Mouse (Mus musculus): Measurements from ENCODE around the gene Plod3. TPM values are rescaled to one million over a fixed set of nuclear protein-coding genes. Genes with fewer than 3 reads are reported as not detected.

Plod3 gene
- polyA plus RNA-seq, 1 experiment from 2014 or later = 33.0 TPM

GRCm38 (mm10) chr5:136987138-136987933 lies 517 bp downstream of the Plod3 start:
- ATAC-seq (replicated peaks; ENCODE audit: insufficient number of reproducible peaks, low FRiP score, low TSS enrichment) = peak; percentile 66
- peaks cover 21% of the 10 kb centered on the region for H3K36me3 ChIP-seq (ENCODE audit: control insufficient read depth, insufficient read depth, low read length)
- H3K27ac ChIP-seq (ENCODE audit: low read depth, low read length) = peak overlapping the region; percentile 94
- no peaks in the 10 kb centered on the region for H3K9me3 ChIP-seq (replicated peaks; ENCODE audit: control insufficient read depth, low read length)
- H3K4me3 ChIP-seq (ENCODE audit: low read depth, low read length) = peak overlapping the region; percentile 82
- H3K27me3 ChIP-seq (ENCODE audit: control insufficient read depth, insufficient read depth, low read length) = no peaks in the 10 kb centered on the region
- H3K4me1 ChIP-seq (ENCODE audit: control insufficient read depth, insufficient read depth, low read length) = peaks cover 12% of the 10 kb centered on the region; the same call in 1 of the 2 replicates
- peak overlapping the region; percentile 85 for H3K9ac ChIP-seq (ENCODE audit: low read depth, low read length)
- H3K4me2 ChIP-seq = peak overlapping the region; percentile 98
- WGBS (ENCODE audit: insufficient replicate concordance) = under 1% methylated on average over 67 of the region's 67 CpGs

GRCm38 (mm10) chr5:136987934-136988271 lies 1.1 kb downstream of the Plod3 start, which contains the start of gene Znhit1:
Gene Znhit1 (minus strand): TSS chr5:136988021.
- H3K4me3 ChIP-seq (ENCODE audit: low read depth, low read length) = peak within 1 kb of the TSS; percentile 82
- H3K9me3 ChIP-seq (replicated peaks; ENCODE audit: control insufficient read depth, low read length) = no peaks in the 10 kb centered on the region
- 14% methylated on average over 12 of the region's 12 CpGs for WGBS (ENCODE audit: insufficient replicate concordance)
- peak within 1 kb of the TSS; percentile 98 for H3K4me2 ChIP-seq
- H3K4me1 ChIP-seq (ENCODE audit: control insufficient read depth, insufficient read depth, low read length) = peaks cover 12% of the 10 kb centered on the region; the same call in 1 of the 2 replicates
- no peaks in the 10 kb centered on the region for H3K27me3 ChIP-seq (ENCODE audit: control insufficient read depth, insufficient read depth, low read length)
- H3K27ac ChIP-seq (ENCODE audit: low read depth, low read length) = peak within 1 kb of the TSS; percentile 94
- peaks cover 24% of the 10 kb centered on the region for H3K36me3 ChIP-seq (ENCODE audit: control insufficient read depth, insufficient read depth, low read length)
- ATAC-seq (replicated peaks; ENCODE audit: insufficient number of reproducible peaks, low FRiP score, low TSS enrichment) = no peak
- H3K9ac ChIP-seq (ENCODE audit: low read depth, low read length) = peak within 1 kb of the TSS; percentile 85

- Histone ChIP-seq H3K4me1 (ENCODE audit: control insufficient read depth, insufficient read depth, low read length) (peaks cover 12% of the 10 kb centered on the region; the same call in 1 of the 2 replicates), H3K27ac (ENCODE audit: low read depth, low read length) (0 out of 2 replicates have a peak overlapping the region, but pooled peaks have one; percentile 22), H3K4me3 (ENCODE audit: low read depth, low read length) (peak overlapping the region; percentile 82), H3K9me3 (replicated peaks; ENCODE audit: control insufficient read depth, low read length) (no peaks in the 10 kb centered on the region), H3K4me2 (peak overlapping the region; percentile 98), H3K9ac (ENCODE audit: low read depth, low read length) (peak overlapping the region; percentile 85), H3K27me3 (ENCODE audit: control insufficient read depth, insufficient read depth, low read length) (no peaks in the 10 kb centered on the region), H3K36me3 (ENCODE audit: control insufficient read depth, insufficient read depth, low read length) (peaks cover 26% of the 10 kb centered on the region)
- ATAC-seq (replicated peaks; ENCODE audit: insufficient number of reproducible peaks, low FRiP score, low TSS enrichment) = no peak
- WGBS (ENCODE audit: insufficient replicate concordance) = 69% methylated on average over 7 of the region's 7 CpGs
Measured at GRCm38 (mm10) chr5:136988420-136988819, 1.6 kb downstream of the Plod3 start.

- Histone ChIP-seq H3K4me3 (ENCODE audit: low read depth, low read length) (no peak overlapping the region), H3K36me3 (ENCODE audit: control insufficient read depth, insufficient read depth, low read length) (peaks cover 40% of the 10 kb centered on the region), H3K9ac (ENCODE audit: low read depth, low read length) (no peak overlapping the region)
Measured at GRCm38 (mm10) chr5:136989801-136990200, 3.0 kb downstream of the Plod3 start.

GRCm38 (mm10) chr5:136999449-136999848 lies 12.6 kb downstream of the Plod3 start:
- Histone ChIP-seq H3K4me1 (ENCODE audit: control insufficient read depth, insufficient read depth, low read length) (0 out of 2 replicates have a peak, but pooled peaks cover 6% of the 10 kb centered on the region), H3K36me3 (ENCODE audit: control insufficient read depth, insufficient read depth, low read length) (peaks cover 14% of the 10 kb centered on the region), H3K9me3 (replicated peaks; ENCODE audit: control insufficient read depth, low read length) (no peaks in the 10 kb centered on the region), H3K4me3 (ENCODE audit: low read depth, low read length) (no peak overlapping the region), H3K27ac (ENCODE audit: low read depth, low read length) (no peak overlapping the region), H3K27me3 (ENCODE audit: control insufficient read depth, insufficient read depth, low read length) (no peaks in the 10 kb centered on the region), H3K4me2 (no peak overlapping the region), H3K9ac (ENCODE audit: low read depth, low read length) (no peak overlapping the region)
- WGBS (ENCODE audit: insufficient replicate concordance) = 68% methylated on average over 4 of the region's 5 CpGs
- no peak for ATAC-seq (replicated peaks; ENCODE audit: insufficient number of reproducible peaks, low FRiP score, low TSS enrichment)

More at GRCm38 (mm10) chr5:136989801-136990200, 3.0 kb downstream of the Plod3 start:
- 79% methylated on average over 6 of the region's 6 CpGs for WGBS (ENCODE audit: insufficient replicate concordance)
- ATAC-seq (replicated peaks; ENCODE audit: insufficient number of reproducible peaks, low FRiP score, low TSS enrichment) = no peak
- Histone ChIP-seq H3K4me1 (ENCODE audit: control insufficient read depth, insufficient read depth, low read length) (peaks cover 12% of the 10 kb centered on the region; the same call in 1 of the 2 replicates), H3K27ac (ENCODE audit: low read depth, low read length) (no peak overlapping the region), H3K4me2 (no peak overlapping the region), H3K9me3 (replicated peaks; ENCODE audit: control insufficient read depth, low read length) (no peaks in the 10 kb centered on the region), H3K27me3 (ENCODE audit: control insufficient read depth, insufficient read depth, low read length) (no peaks in the 10 kb centered on the region)

- Histone ChIP-seq H3K4me1 (ENCODE audit: control insufficient read depth, insufficient read depth, low read length) (0 out of 2 replicates have a peak, but pooled peaks cover 6% of the 10 kb centered on the region), H3K27ac (ENCODE audit: low read depth, low read length) (no peak overlapping the region), H3K27me3 (ENCODE audit: control insufficient read depth, insufficient read depth, low read length) (no peaks in the 10 kb centered on the region), H3K9ac (ENCODE audit: low read depth, low read length) (no peak overlapping the region), H3K4me2 (no peak overlapping the region), H3K4me3 (ENCODE audit: low read depth, low read length) (no peak overlapping the region), H3K36me3 (ENCODE audit: control insufficient read depth, insufficient read depth, low read length) (peaks cover 2% of the 10 kb centered on the region), H3K9me3 (replicated peaks; ENCODE audit: control insufficient read depth, low read length) (no peaks in the 10 kb centered on the region)
- 70% methylated on average over 2 of the region's 2 CpGs for WGBS (ENCODE audit: insufficient replicate concordance)
- no peak for ATAC-seq (replicated peaks; ENCODE audit: insufficient number of reproducible peaks, low FRiP score, low TSS enrichment)
Measured at GRCm38 (mm10) chr5:137000612-137001011, 13.8 kb downstream of the Plod3 start.

- Histone ChIP-seq H3K27ac (ENCODE audit: low read depth, low read length) (no peak overlapping the region), H3K4me3 (ENCODE audit: low read depth, low read length) (no peak overlapping the region), H3K9me3 (replicated peaks; ENCODE audit: control insufficient read depth, low read length) (no peaks in the 10 kb centered on the region), H3K4me2 (no peak overlapping the region), H3K36me3 (ENCODE audit: control insufficient read depth, insufficient read depth, low read length) (no peaks in the 10 kb centered on the region), H3K4me1 (ENCODE audit: control insufficient read depth, insufficient read depth, low read length) (no peaks in the 10 kb centered on the region), H3K27me3 (ENCODE audit: control insufficient read depth, insufficient read depth, low read length) (peaks cover 4% of the 10 kb centered on the region; the same call in 1 of the 2 replicates), H3K9ac (ENCODE audit: low read depth, low read length) (no peak overlapping the region)
- WGBS (ENCODE audit: insufficient replicate concordance) = 43% methylated on average over 8 of the region's 8 CpGs
- ATAC-seq (replicated peaks; ENCODE audit: insufficient number of reproducible peaks, low FRiP score, low TSS enrichment) = no peak
Measured at GRCm38 (mm10) chr5:137007276-137007675, 20.5 kb downstream of the Plod3 start.

GRCm38 (mm10) chr5:137009988-137010387 lies 23.2 kb downstream of the Plod3 start:
- Histone ChIP-seq H3K27ac (ENCODE audit: low read depth, low read length) (no peak overlapping the region), H3K4me1 (ENCODE audit: control insufficient read depth, insufficient read depth, low read length) (no peaks in the 10 kb centered on the region), H3K27me3 (ENCODE audit: control insufficient read depth, insufficient read depth, low read length) (peaks cover 7% of the 10 kb centered on the region; the same call in 1 of the 2 replicates), H3K9me3 (replicated peaks; ENCODE audit: control insufficient read depth, low read length) (no peaks in the 10 kb centered on the region; the same call in 1 of the 2 replicates), H3K4me3 (ENCODE audit: low read depth, low read length) (no peak overlapping the region), H3K36me3 (ENCODE audit: control insufficient read depth, insufficient read depth, low read length) (no peaks in the 10 kb centered on the region), H3K9ac (ENCODE audit: low read depth, low read length) (no peak overlapping the region), H3K4me2 (no peak overlapping the region)
- ATAC-seq (replicated peaks; ENCODE audit: insufficient number of reproducible peaks, low FRiP score, low TSS enrichment) = no peak
- 33% methylated on average over 3 of the region's 3 CpGs for WGBS (ENCODE audit: insufficient replicate concordance)

Data from heart, embryonic 11.5 days (tissue).